Mouse (Mus musculus) kidney, postnatal 0 days (tissue): ENCODE measurements around the gene Otulinl. TPM values are rescaled to one million over a fixed set of nuclear protein-coding genes. Genes with fewer than 3 reads are reported as not detected.

ENCODE experiments used
- ATAC-seq: fragments of 200-750 bp; cut with Nextera tagmentation; replicated peaks from 2 replicates; pipeline ENCODE4 v1.8.0; 2017; ENCODE audit warnings: low read depth, moderate number of reproducible peaks, moderate TSS enrichment, moderate library complexity; ENCODE audit not compliant: low FRiP score
- DNase-seq: peaks from one replicate; pipeline ENCODE4 v3.0.0-alpha.2; 2016; ENCODE audit warnings: low spot score
- H3K27ac ChIP-seq: fragments of 300-500 bp; sonication (generic); 2 replicates; pipeline ENCODE4 v1.5.1; 2014; ENCODE audit warnings: mild to moderate bottlenecking
- H3K27me3 ChIP-seq: fragments of 300-500 bp; sonication (generic); 2 replicates; pipeline ENCODE4 v1.6.1; 2014; ENCODE audit warnings: low read length, mixed read lengths; ENCODE audit not compliant: insufficient read depth
- H3K36me3 ChIP-seq: fragments of 300-500 bp; sonication (generic); 2 replicates; pipeline ENCODE4 v1.6.1; 2014; ENCODE audit warnings: low read length, mixed read lengths; ENCODE audit not compliant: insufficient read depth
- H3K4me1 ChIP-seq: fragments of 300-500 bp; sonication (generic); replicated peaks from 2 replicates; pipeline ENCODE4 v1.6.1; 2014; ENCODE audit warnings: antibody characterized with exemption, low read length, mixed read lengths; ENCODE audit not compliant: insufficient read depth
- H3K4me2 ChIP-seq: fragments of 300-500 bp; sonication (generic); 2 replicates; pipeline ENCODE4 v1.6.1; 2014; ENCODE audit warnings: mild to moderate bottlenecking, low read length, moderate library complexity, mixed read lengths
- H3K4me3 ChIP-seq: fragments of 300-500 bp; sonication (generic); replicated peaks from 2 replicates; pipeline ENCODE4 v1.5.1; 2014; ENCODE audit warnings: low read depth, low read length
- H3K9ac ChIP-seq: fragments of 300-500 bp; sonication (generic); 2 replicates; pipeline ENCODE4 v1.6.1; 2014; ENCODE audit warnings: low read depth, low read length
- H3K9me3 ChIP-seq: fragments of 300-500 bp; sonication (generic); replicated peaks from 2 replicates; pipeline ENCODE4 v1.6.1; 2016; ENCODE audit warnings: low read length, inconsistent platforms, mixed read lengths
- CTCF ChIP-seq: IDR thresholded peaks from 2 replicates; pipeline ENCODE4 v1.5.1; 2016; ENCODE audit warnings: antibody characterized with exemption, low read depth, mild to moderate bottlenecking, moderate library complexity
- WGBS: fragments of 180-500 bp; shearing (Covaris S2); extraction: QIAGEN DNeasy Blood & Tissue Kit; methylation state at CpG from one replicate; pipeline ENCODE4 v1.1.7; 2014; 5-methylcytosine and 5-hydroxymethylcytosine counted together
- polyA plus RNA-seq: library from polyadenylated mRNA; unstranded; fragments of >200 nt; fragmentation: Nextera tagmentation; extraction: Ambion mirVana; gene quantifications from 2 replicates; pipeline ENCODE4 v1.2.1, GENCODE M21; 2015

The Otulinl gene
- polyA plus RNA-seq, 1 experiment from 2014 or later = 28.4 TPM

GRCm38 (mm10) chr15:27675122-27675521, 6.3 kb downstream of the Otulinl start:
- no peaks in the 10 kb centered on the region for H3K4me1 ChIP-seq
- no peaks in the 10 kb centered on the region for H3K36me3 ChIP-seq
- no peak overlapping the region for H3K9ac ChIP-seq
- no peak overlapping the region for H3K4me2 ChIP-seq
- WGBS = 87% methylated on average over 7 of the region's 7 CpGs
- H3K9me3 ChIP-seq = no peaks in the 10 kb centered on the region
- no peaks in the 10 kb centered on the region for H3K27me3 ChIP-seq
- H3K4me3 ChIP-seq = no peak overlapping the region
- H3K27ac ChIP-seq = no peak overlapping the region
- no peak for DNase-seq
- ATAC-seq = no peak
- no peak for TF ChIP-seq CTCF

- H3K36me3 ChIP-seq = no peaks in the 10 kb centered on the region
- H3K4me1 ChIP-seq = no peaks in the 10 kb centered on the region
- no peaks in the 10 kb centered on the region for H3K27me3 ChIP-seq
- ATAC-seq = no peak
- 62% methylated on average over 6 of the region's 6 CpGs for WGBS
- H3K4me2 ChIP-seq = no peak overlapping the region
- H3K9ac ChIP-seq = no peak overlapping the region
- no peaks in the 10 kb centered on the region for H3K9me3 ChIP-seq
- no peak for DNase-seq
- no peak overlapping the region for H3K4me3 ChIP-seq
- TF ChIP-seq CTCF = no peak
- H3K27ac ChIP-seq = no peak overlapping the region
Observed at GRCm38 (mm10) chr15:27674041-27674440, 7.3 kb downstream of the Otulinl start.

- Histone ChIP-seq H3K4me1 (no peaks in the 10 kb centered on the region), H3K9me3 (no peaks in the 10 kb centered on the region), H3K36me3 (no peaks in the 10 kb centered on the region), H3K4me3 (no peak overlapping the region), H3K9ac (no peak overlapping the region), H3K4me2 (no peak overlapping the region), H3K27ac (no peak overlapping the region), H3K27me3 (no peaks in the 10 kb centered on the region)
- WGBS = 90% methylated on average over 6 of the region's 6 CpGs
- ATAC-seq (no peak), DNase-seq (no peak)
- TF ChIP-seq CTCF = no peak
Observed at GRCm38 (mm10) chr15:27673151-27673550, 8.2 kb downstream of the Otulinl start.

- WGBS = 72% methylated on average over 8 of the region's 8 CpGs
- Histone ChIP-seq H3K4me3 (no peak overlapping the region), H3K4me1 (no peaks in the 10 kb centered on the region), H3K27me3 (no peaks in the 10 kb centered on the region), H3K27ac (no peak overlapping the region), H3K9me3 (no peaks in the 10 kb centered on the region), H3K9ac (no peak overlapping the region), H3K36me3 (no peaks in the 10 kb centered on the region), H3K4me2 (no peak overlapping the region)
- TF ChIP-seq CTCF = no peak
- no peak for ATAC-seq
- no peak for DNase-seq
Observed at GRCm38 (mm10) chr15:27672259-27672658, 9.1 kb downstream of the Otulinl start.

- no peak for TF ChIP-seq CTCF
- 93% methylated on average over 10 of the region's 10 CpGs for WGBS
Observed at GRCm38 (mm10) chr15:27671612-27672245, 9.7 kb downstream of the Otulinl start.

GRCm38 (mm10) chr15:27670708-27671107, 10.7 kb downstream of the Otulinl start:
- no peaks in the 10 kb centered on the region for H3K4me1 ChIP-seq
- H3K4me3 ChIP-seq = no peak overlapping the region
- no peak overlapping the region for H3K9ac ChIP-seq
- WGBS = 72% methylated on average over 8 of the region's 8 CpGs
- TF ChIP-seq CTCF = no peak
- DNase-seq (no peak), ATAC-seq (no peak)
- H3K27ac ChIP-seq = no peak overlapping the region
- H3K36me3 ChIP-seq = no peaks in the 10 kb centered on the region
- H3K4me2 ChIP-seq = no peak overlapping the region
- no peaks in the 10 kb centered on the region for H3K27me3 ChIP-seq
- H3K9me3 ChIP-seq = no peaks in the 10 kb centered on the region

More at GRCm38 (mm10) chr15:27671612-27672245, 9.7 kb downstream of the Otulinl start:
- Histone ChIP-seq H3K9me3 (no peaks in the 10 kb centered on the region), H3K9ac (no peak overlapping the region), H3K36me3 (no peaks in the 10 kb centered on the region), H3K27me3 (no peaks in the 10 kb centered on the region), H3K27ac (no peak overlapping the region), H3K4me1 (no peaks in the 10 kb centered on the region), H3K4me2 (no peak overlapping the region), H3K4me3 (no peak overlapping the region)
- DNase-seq (no peak), ATAC-seq (no peak)
